Mouse (Mus musculus): ENCODE measurements around the gene Fezf1. TPM values are rescaled to one million over a fixed set of nuclear protein-coding genes. Genes with fewer than 3 reads are reported as not detected.
A peak's percentile ranks its signal among the peaks of the same experiment; 100 is the strongest.

Fezf1 gene
- total RNA-seq, 2 experiments from 2014 or later: not detected

DNA sequence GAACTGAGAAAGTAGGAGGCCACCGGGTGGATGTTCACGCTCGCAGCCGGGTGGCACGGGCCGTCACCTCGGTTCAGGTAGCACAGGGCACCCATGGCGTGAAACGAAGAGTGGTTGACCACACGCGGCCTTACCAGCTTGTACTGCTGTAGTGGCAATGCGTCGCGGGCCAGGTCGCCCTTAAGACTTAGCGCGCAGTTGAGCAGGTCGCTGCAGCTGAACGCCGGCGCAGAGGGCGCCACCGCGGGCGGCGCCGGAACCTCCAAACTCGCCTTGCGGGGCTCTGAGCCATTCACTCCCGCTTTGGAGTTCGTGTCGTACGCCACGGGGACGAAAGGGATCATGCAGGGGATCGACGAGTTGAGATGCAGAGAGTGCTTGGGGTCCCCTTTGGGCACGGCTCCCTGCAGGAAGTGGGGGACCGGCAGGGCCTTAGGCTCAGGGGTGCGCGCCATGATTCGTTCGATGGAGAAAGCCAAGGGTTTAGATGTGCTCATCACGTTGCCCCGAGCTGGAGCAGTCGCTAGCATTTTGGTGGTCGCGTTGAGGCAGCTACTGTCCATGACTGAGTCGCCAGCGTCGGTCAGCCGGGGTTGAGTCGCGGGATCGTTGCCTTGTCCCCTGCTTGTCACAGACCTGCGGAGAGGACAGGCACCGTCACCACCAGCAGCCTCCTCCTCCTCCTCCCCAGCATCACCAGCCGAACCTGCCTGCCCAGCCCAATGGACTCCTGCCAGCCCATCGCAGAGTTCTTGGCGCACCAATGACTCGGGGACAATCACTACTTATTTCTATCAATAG is 450 bp downstream of the Fezf1 start:
- intact Hi-C loops (cut with DNase I): no loop called here
- DNase-seq: peak in 1 of 2 experiments; percentile 5

- DNase-seq: no peak
- intact Hi-C loops (cut with DNase I): no loop called here
Observed at GRCm38 (mm10) chr6:23246790-23247511, 1.2 kb downstream of the Fezf1 start.

DNA sequence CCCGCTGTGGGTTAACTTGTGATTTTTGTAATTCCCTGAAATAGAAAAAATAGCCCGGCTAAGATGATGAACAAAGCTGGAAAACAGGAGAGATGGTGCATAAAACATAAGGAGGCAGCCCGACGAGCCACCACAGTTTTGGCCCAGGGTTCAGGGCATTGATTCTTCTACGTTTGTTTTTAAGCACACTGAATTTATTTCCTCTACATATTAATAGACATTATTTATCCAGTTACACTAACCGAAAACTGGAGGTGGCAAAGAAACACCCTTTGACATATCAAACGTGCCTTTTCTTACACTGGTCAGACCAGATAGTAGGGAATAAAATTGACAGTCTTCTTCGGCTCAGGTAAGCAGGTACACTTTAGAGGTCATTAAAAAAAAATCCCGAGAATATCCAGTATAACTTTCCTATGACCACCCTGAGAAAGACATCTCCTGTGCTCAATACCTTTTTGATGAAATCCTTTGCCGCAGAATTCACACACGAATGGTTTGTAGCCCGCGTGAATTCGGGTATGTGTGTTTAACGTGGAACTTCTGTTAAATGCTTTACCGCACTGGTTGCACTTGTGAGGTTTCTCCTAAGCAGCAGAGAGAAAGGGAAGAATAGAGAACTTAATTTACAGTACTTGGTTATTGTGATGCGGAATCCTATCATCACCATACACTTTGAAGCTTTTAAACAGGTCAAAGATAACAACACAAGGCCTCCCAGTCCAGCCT is 1.9 kb downstream of the Fezf1 start:
- DNase-seq: no peak
- intact Hi-C loops (cut with DNase I): no loop called here

GRCm38 (mm10) chr6:23245545-23246011 is 2.6 kb downstream of the Fezf1 start:
- peak in 1 of 2 experiments; percentile 4 for DNase-seq
- intact Hi-C loops (cut with DNase I): no loop called here

GRCm38 (mm10) chr6:23245121-23245520 is 3.0 kb downstream of the Fezf1 start:
- no peak for DNase-seq

DNA sequence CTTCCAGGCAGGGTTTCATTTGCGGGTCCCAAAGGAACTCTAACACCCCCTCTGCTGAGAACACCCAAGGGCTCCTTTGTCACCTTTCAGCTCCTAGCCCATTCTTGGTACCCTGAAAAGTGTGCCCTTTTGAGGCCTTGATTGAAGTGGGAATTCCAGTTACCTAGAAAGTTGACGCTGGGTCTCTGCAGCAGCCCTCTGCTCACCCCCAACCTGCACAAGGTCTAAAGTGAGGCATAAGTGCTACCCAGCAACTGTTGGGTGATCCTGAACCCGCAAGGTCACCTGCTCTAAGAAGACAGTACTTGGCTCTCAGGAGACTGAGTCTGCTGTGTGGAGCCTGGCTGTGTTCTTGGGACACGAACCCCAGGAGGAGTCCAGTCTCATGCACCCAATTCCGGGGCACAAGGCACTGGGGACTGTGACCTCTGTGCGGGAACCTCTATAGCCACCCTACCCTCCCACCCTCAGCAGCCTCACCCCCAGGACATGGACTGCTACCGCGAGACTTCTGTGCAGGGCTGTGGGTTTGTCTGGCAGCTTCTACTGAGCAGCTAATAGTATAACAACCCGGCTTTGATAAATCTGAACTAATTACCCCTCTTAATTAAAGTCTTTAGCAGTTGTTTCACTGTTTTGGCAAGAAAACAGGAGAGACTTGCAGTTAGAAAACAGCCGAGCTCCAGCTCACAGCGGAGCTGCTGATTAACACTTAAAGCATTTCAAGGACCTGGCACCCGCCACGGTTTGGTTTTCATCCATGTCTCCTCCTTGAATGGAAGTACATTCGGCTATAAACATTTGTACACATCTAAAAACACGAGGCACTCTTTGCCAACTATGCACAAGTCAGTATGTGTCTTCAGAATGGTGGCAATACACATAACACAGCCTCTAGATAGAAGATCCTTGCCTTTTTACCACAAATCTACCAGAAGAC is 4.1 kb downstream of the Fezf1 start:
- intact Hi-C loops (cut with DNase I): no loop called here
- peak in 1 of 2 experiments; percentile 19 for DNase-seq

More at GRCm38 (mm10) chr6:23245121-23245520, 3.0 kb downstream of the Fezf1 start:
- intact Hi-C loops (cut with DNase I): no loop called here

DNA sequence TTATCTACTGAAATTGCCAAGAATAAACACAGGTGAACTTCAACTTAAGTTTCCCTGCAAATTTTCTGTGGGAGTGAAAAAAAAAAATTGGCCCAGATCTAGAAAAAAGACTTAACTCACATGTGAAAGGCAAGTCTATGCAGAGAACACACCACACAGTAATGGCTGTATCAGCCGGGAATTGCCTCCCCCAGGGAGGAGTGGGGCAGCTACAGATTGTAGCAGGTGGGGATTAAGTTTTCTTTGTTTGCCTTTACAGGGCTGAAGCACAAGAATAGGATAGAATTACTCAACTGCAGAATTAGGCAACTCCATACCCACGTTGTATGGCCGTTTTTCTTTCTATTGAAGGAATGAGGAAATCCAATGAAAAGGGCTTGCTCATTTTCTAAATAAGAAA is 36.7 kb downstream of the Fezf1 start:
- intact Hi-C loops (cut with DNase I): no loop called here
- DNase-seq: no peak

GRCm38 (mm10) chr6:23207791-23208190 is 40.4 kb downstream of the Fezf1 start:
- DNase-seq: no peak
- intact Hi-C loops (cut with DNase I): no loop called here

GRCm38 (mm10) chr6:23202630-23203029 is 45.5 kb downstream of the Fezf1 start:
- no peak for DNase-seq
- intact Hi-C loops (cut with DNase I): no loop called here

Other genes with a start within 250 kb of the Fezf1 start
- gene Aass, start 115.4 kb downstream of the Fezf1 start, total RNA-seq (2021): not detected